Mouse (Mus musculus): Measurements from ENCODE around the gene Ddx43. TPM values are rescaled to one million over a fixed set of nuclear protein-coding genes. Genes with fewer than 3 reads are reported as not detected.

The Ddx43 gene
- polyA plus RNA-seq, 1 experiment from 2014 or later: 0.53 TPM

DNA sequence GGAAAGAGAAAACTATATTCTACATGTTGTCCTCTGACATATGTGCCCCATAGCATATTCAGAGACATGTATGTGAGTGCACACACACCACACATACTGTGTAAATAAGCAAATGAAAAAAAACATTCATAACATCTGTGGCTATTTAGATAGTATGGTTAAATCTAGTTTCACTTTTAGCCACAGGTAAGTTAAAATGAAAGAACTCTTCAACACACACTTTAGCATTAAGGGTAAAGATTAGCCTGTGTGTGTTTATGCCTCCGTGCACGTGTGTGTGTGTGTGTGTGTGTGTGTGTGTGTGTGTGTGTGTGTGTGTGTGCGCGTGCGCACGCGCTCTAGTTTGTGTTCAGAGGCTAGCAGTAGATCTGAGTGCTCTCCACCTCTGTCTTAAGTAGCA is 6.0 kb downstream of the Ddx43 start:
- Histone ChIP-seq H3K27me3 (ENCODE audit: control insufficient read depth, insufficient read depth, low read length) (peaks cover 13% of the 10 kb centered on the region), H3K4me2 (ENCODE audit: low read length) (no peak overlapping the region), H3K9me3 (ENCODE audit: control insufficient read depth, low read length) (no peaks in the 10 kb centered on the region), H3K27ac (replicated peaks; ENCODE audit: low read depth, low read length) (no peak overlapping the region), H3K9ac (replicated peaks; ENCODE audit: low read length) (no peak overlapping the region), H3K4me3 (replicated peaks; ENCODE audit: low read depth, low read length) (no peak overlapping the region), H3K4me1 (ENCODE audit: control insufficient read depth, insufficient read depth, low read length) (no peaks in the 10 kb centered on the region), H3K36me3 (ENCODE audit: control insufficient read depth, insufficient read depth, low read length) (no peaks in the 10 kb centered on the region)
- ATAC-seq (ENCODE audit: low FRiP score, low TSS enrichment) (no peak), DNase-seq (no peak)
- WGBS: 95% methylated on average over 7 of the region's 7 CpGs

GRCm38 (mm10) chr9:78427362-78427781 is 31.8 kb downstream of the Ddx43 start:
- Histone ChIP-seq H3K4me2 (ENCODE audit: low read length) (peak overlapping the region; percentile 52), H3K9ac (replicated peaks; ENCODE audit: low read length) (peak overlapping the region; percentile 31; the same call in 1 of the 2 replicates), H3K4me1 (ENCODE audit: control insufficient read depth, insufficient read depth, low read length) (no peaks in the 10 kb centered on the region), H3K27me3 (ENCODE audit: control insufficient read depth, insufficient read depth, low read length) (no peaks in the 10 kb centered on the region), H3K27ac (replicated peaks; ENCODE audit: low read depth, low read length) (no peak overlapping the region), H3K4me3 (replicated peaks; ENCODE audit: low read depth, low read length) (peak overlapping the region; percentile 28), H3K36me3 (ENCODE audit: control insufficient read depth, insufficient read depth, low read length) (no peaks in the 10 kb centered on the region), H3K9me3 (ENCODE audit: control insufficient read depth, low read length) (no peaks in the 10 kb centered on the region)
- ATAC-seq (ENCODE audit: low FRiP score, low TSS enrichment) (peak; percentile 46; the same call in 1 of the 2 replicates), DNase-seq (peak; percentile 24)
- WGBS: 33% methylated on average over 27 of the region's 27 CpGs

GRCm38 (mm10) chr9:78428185-78428584 is 32.6 kb downstream of the Ddx43 start:
- 78% methylated on average over 6 of the region's 6 CpGs for WGBS
- no peak for DNase-seq
- H3K4me1 ChIP-seq (ENCODE audit: control insufficient read depth, insufficient read depth, low read length): no peaks in the 10 kb centered on the region
- H3K27me3 ChIP-seq (ENCODE audit: control insufficient read depth, insufficient read depth, low read length): no peaks in the 10 kb centered on the region
- H3K36me3 ChIP-seq (ENCODE audit: control insufficient read depth, insufficient read depth, low read length): no peaks in the 10 kb centered on the region
- no peak overlapping the region for H3K27ac ChIP-seq (replicated peaks; ENCODE audit: low read depth, low read length)
- no peak overlapping the region for H3K4me2 ChIP-seq (ENCODE audit: low read length)
- no peak for ATAC-seq (ENCODE audit: low FRiP score, low TSS enrichment)
- H3K9ac ChIP-seq (replicated peaks; ENCODE audit: low read length): no peak overlapping the region
- no peaks in the 10 kb centered on the region for H3K9me3 ChIP-seq (ENCODE audit: control insufficient read depth, low read length)
- H3K4me3 ChIP-seq (replicated peaks; ENCODE audit: low read depth, low read length): no peak overlapping the region

DNA sequence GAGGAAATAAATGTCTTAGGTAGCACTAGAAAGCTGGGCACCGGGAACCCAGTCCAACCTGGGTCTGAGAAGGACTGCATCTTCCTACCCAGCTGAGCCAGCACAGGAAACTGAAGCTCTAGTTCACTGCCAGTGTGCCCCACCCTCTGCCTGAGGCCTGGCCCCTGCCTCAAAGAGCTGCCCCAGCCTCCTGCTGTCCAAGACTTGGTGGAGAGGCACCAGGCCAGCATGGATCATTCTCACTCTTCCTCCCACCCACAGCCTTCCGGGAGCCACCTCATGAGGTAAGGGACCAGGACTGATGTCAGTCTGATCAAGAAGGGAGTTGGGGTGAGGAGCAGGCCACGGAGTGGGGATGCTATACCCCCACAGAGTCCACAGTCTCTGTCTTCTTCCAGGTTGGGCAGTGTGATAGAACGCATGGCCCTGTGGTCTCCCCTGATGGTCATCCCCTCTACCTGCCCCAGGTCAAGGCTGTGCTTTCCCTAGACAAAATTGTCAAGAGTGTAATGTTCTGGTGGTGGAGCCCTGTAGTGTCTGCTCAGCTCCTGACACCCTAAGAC is 33.4 kb downstream of the Ddx43 start:
- H3K27me3 ChIP-seq (ENCODE audit: control insufficient read depth, insufficient read depth, low read length): no peaks in the 10 kb centered on the region
- H3K36me3 ChIP-seq (ENCODE audit: control insufficient read depth, insufficient read depth, low read length): no peaks in the 10 kb centered on the region
- WGBS: 85% methylated on average over 4 of the region's 4 CpGs
- H3K9ac ChIP-seq (replicated peaks; ENCODE audit: low read length): no peak overlapping the region
- no peaks in the 10 kb centered on the region for H3K4me1 ChIP-seq (ENCODE audit: control insufficient read depth, insufficient read depth, low read length)
- no peaks in the 10 kb centered on the region for H3K9me3 ChIP-seq (ENCODE audit: control insufficient read depth, low read length)
- no peak for DNase-seq
- ATAC-seq (ENCODE audit: low FRiP score, low TSS enrichment): no peak
- no peak overlapping the region for H3K27ac ChIP-seq (replicated peaks; ENCODE audit: low read depth, low read length)
- no peak overlapping the region for H3K4me2 ChIP-seq (ENCODE audit: low read length)
- no peak overlapping the region for H3K4me3 ChIP-seq (replicated peaks; ENCODE audit: low read depth, low read length)

- ATAC-seq (ENCODE audit: low FRiP score, low TSS enrichment): no peak
- Histone ChIP-seq H3K27ac (replicated peaks; ENCODE audit: low read depth, low read length) (no peak overlapping the region), H3K4me2 (ENCODE audit: low read length) (no peak overlapping the region), H3K36me3 (ENCODE audit: control insufficient read depth, insufficient read depth, low read length) (no peaks in the 10 kb centered on the region), H3K27me3 (ENCODE audit: control insufficient read depth, insufficient read depth, low read length) (no peaks in the 10 kb centered on the region), H3K4me3 (replicated peaks; ENCODE audit: low read depth, low read length) (no peak overlapping the region), H3K9me3 (ENCODE audit: control insufficient read depth, low read length) (no peaks in the 10 kb centered on the region), H3K4me1 (ENCODE audit: control insufficient read depth, insufficient read depth, low read length) (no peaks in the 10 kb centered on the region), H3K9ac (replicated peaks; ENCODE audit: low read length) (no peak overlapping the region)
- 61% methylated on average over 2 of the region's 2 CpGs for WGBS
- DNase-seq: no peak
Measured at GRCm38 (mm10) chr9:78429551-78429950, 34.0 kb downstream of the Ddx43 start.

DNA sequence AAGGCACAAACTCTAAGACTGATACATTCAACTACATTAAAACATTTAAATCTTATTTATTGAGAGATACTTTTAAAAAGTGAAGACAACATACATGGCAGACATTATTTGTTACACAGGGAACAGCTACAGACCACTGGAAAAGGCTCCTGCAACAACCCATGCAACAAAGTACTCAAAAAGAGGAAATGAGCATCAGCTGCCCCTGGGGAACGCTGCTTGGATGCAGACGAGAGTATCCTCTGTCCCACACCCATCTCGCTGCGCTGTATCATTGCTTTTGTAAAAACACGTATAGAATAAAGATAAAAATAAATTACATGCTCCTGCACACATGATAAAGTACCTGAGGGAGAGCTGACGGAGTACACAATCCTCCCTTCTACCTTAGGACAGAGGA is 34.9 kb downstream of the Ddx43 start:
- H3K4me2 ChIP-seq (ENCODE audit: low read length): no peak overlapping the region
- H3K27me3 ChIP-seq (ENCODE audit: control insufficient read depth, insufficient read depth, low read length): no peaks in the 10 kb centered on the region
- no peaks in the 10 kb centered on the region for H3K4me1 ChIP-seq (ENCODE audit: control insufficient read depth, insufficient read depth, low read length)
- H3K4me3 ChIP-seq (replicated peaks; ENCODE audit: low read depth, low read length): no peak overlapping the region
- 86% methylated on average over 6 of the region's 6 CpGs for WGBS
- no peaks in the 10 kb centered on the region for H3K36me3 ChIP-seq (ENCODE audit: control insufficient read depth, insufficient read depth, low read length)
- ATAC-seq (ENCODE audit: low FRiP score, low TSS enrichment): no peak
- H3K9me3 ChIP-seq (ENCODE audit: control insufficient read depth, low read length): no peaks in the 10 kb centered on the region
- no peak for DNase-seq
- H3K9ac ChIP-seq (replicated peaks; ENCODE audit: low read length): no peak overlapping the region
- no peak overlapping the region for H3K27ac ChIP-seq (replicated peaks; ENCODE audit: low read depth, low read length)

DNA sequence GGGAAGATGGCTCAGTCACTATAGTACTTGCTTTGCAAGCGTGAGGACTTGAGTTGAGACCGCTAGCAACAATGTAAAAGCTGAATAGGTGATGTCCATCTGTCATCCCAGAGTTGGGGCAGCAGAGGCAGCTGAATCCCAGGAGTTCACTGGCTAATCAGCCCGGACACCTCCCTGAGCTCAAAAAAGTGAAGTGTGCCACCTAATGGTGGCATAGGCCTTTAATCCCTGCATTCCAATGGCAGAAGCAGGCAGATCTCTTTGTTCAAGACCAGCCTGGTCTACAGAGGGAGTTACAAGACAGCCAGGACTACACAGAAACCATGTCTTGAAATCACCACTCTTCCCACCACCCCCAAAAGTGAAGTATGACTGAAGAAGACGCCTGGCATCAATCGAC is 36.9 kb downstream of the Ddx43 start:
- H3K9me3 ChIP-seq (ENCODE audit: control insufficient read depth, low read length): no peaks in the 10 kb centered on the region
- WGBS: 89% methylated on average over 5 of the region's 5 CpGs
- no peaks in the 10 kb centered on the region for H3K4me1 ChIP-seq (ENCODE audit: control insufficient read depth, insufficient read depth, low read length)
- H3K4me3 ChIP-seq (replicated peaks; ENCODE audit: low read depth, low read length): no peak overlapping the region
- no peak for DNase-seq
- H3K36me3 ChIP-seq (ENCODE audit: control insufficient read depth, insufficient read depth, low read length): no peaks in the 10 kb centered on the region
- H3K9ac ChIP-seq (replicated peaks; ENCODE audit: low read length): no peak overlapping the region
- no peak overlapping the region for H3K27ac ChIP-seq (replicated peaks; ENCODE audit: low read depth, low read length)
- no peak for ATAC-seq (ENCODE audit: low FRiP score, low TSS enrichment)
- H3K27me3 ChIP-seq (ENCODE audit: control insufficient read depth, insufficient read depth, low read length): no peaks in the 10 kb centered on the region
- no peak overlapping the region for H3K4me2 ChIP-seq (ENCODE audit: low read length)

- WGBS: 67% methylated on average over 5 of the region's 5 CpGs
- H3K4me1 ChIP-seq (ENCODE audit: control insufficient read depth, insufficient read depth, low read length): peaks cover 7% of the 10 kb centered on the region
- no peak for ATAC-seq (ENCODE audit: low FRiP score, low TSS enrichment)
- no peak overlapping the region for H3K4me3 ChIP-seq (replicated peaks; ENCODE audit: low read depth, low read length)
- no peak overlapping the region for H3K4me2 ChIP-seq (ENCODE audit: low read length)
- no peak overlapping the region for H3K27ac ChIP-seq (replicated peaks; ENCODE audit: low read depth, low read length)
- H3K9me3 ChIP-seq (ENCODE audit: control insufficient read depth, low read length): no peaks in the 10 kb centered on the region
- no peak for DNase-seq
- H3K9ac ChIP-seq (replicated peaks; ENCODE audit: low read length): no peak overlapping the region
- H3K36me3 ChIP-seq (ENCODE audit: control insufficient read depth, insufficient read depth, low read length): no peaks in the 10 kb centered on the region
- H3K27me3 ChIP-seq (ENCODE audit: control insufficient read depth, insufficient read depth, low read length): peaks cover 51% of the 10 kb centered on the region
Measured at GRCm38 (mm10) chr9:78439426-78439825, 43.8 kb downstream of the Ddx43 start.

- peaks cover 64% of the 10 kb centered on the region for H3K27me3 ChIP-seq (ENCODE audit: control insufficient read depth, insufficient read depth, low read length)
- ATAC-seq (ENCODE audit: low FRiP score, low TSS enrichment): no peak
- H3K9me3 ChIP-seq (ENCODE audit: control insufficient read depth, low read length): no peaks in the 10 kb centered on the region
Measured at GRCm38 (mm10) chr9:78442237-78442578, 46.6 kb downstream of the Ddx43 start.

More at GRCm38 (mm10) chr9:78442237-78442578, 46.6 kb downstream of the Ddx43 start:
- Histone ChIP-seq H3K4me3 (replicated peaks; ENCODE audit: low read depth, low read length) (peak overlapping the region; percentile 37), H3K4me2 (ENCODE audit: low read length) (peak overlapping the region; percentile 58), H3K36me3 (ENCODE audit: control insufficient read depth, insufficient read depth, low read length) (no peaks in the 10 kb centered on the region), H3K9ac (replicated peaks; ENCODE audit: low read length) (no peak overlapping the region; the same call in 1 of the 2 replicates), H3K27ac (replicated peaks; ENCODE audit: low read depth, low read length) (no peak overlapping the region), H3K4me1 (ENCODE audit: control insufficient read depth, insufficient read depth, low read length) (peaks cover 7% of the 10 kb centered on the region)
- WGBS: 3% methylated on average over 9 of the region's 9 CpGs
- no peak for DNase-seq

Data from midbrain, embryonic 14.5 days (tissue).